Mouse (Mus musculus): ENCODE results near the gene Plagl2. TPM values are rescaled to one million over a fixed set of nuclear protein-coding genes. Genes with fewer than 3 reads are reported as not detected.

Gene Plagl2
- polyA plus RNA-seq, 1 experiment from 2014 or later = 7.6 TPM

DNA sequence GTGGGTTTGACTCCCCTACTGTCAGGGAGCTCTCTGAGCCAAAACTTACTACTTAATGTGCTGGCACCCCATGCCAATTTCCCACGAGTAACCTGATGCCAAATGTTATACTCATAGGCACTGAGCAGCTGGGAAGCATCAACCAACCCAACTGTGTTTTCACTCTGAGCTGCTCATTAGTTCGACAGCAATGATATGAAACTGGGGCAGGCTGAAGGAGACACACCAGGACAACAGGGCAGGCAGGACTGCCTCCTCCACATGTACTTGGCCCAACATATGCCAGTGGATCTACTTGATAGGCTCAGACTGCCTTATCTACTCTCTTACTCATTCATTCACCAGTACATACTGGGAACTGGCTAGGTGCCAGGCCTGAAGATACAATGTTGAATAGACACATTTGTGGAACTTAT, 55.0 kb downstream of the Plagl2 start:
- ATAC-seq (replicated peaks; ENCODE audit: insufficient number of reproducible peaks, insufficient read depth, low FRiP score, low read depth) = peak; percentile 50
- no peak overlapping the region for H3K4me3 ChIP-seq
- peaks cover 15% of the 10 kb centered on the region for H3K4me1 ChIP-seq (replicated peaks)
- no peak overlapping the region for H3K4me2 ChIP-seq
- H3K27me3 ChIP-seq = no peaks in the 10 kb centered on the region
- no peak overlapping the region for H3K27ac ChIP-seq
- H3K36me3 ChIP-seq = peaks cover 79% of the 10 kb centered on the region
- 27% methylated on average over 2 of the region's 2 CpGs for WGBS
- no peak overlapping the region for H3K9ac ChIP-seq
- no peaks in the 10 kb centered on the region for H3K9me3 ChIP-seq (replicated peaks)

DNA sequence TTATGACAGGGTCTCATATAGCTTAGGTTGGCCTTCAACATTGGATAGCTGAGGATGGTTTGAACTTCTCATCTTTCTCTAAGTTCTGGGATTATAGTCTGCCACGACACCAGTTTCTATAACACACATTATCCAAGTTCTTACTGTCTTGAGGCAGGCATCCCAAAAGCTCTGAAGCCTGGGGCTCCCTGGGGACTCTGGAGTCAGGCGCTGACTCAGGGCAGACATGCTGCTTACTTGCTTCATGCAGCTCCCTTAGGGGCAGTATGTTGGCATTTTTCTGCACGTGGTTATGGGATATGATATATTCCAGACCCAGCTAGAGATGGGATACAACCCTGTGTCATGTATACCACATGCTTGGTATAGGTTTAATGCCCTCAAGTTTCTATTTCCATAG, 61.3 kb downstream of the Plagl2 start:
- no peaks in the 10 kb centered on the region for H3K4me1 ChIP-seq (replicated peaks)
- H3K27ac ChIP-seq = no peak overlapping the region
- no peak overlapping the region for H3K9ac ChIP-seq
- ATAC-seq (replicated peaks; ENCODE audit: insufficient number of reproducible peaks, insufficient read depth, low FRiP score, low read depth) = no peak
- WGBS = 82% methylated on average over 3 of the region's 3 CpGs
- H3K4me3 ChIP-seq = no peak overlapping the region
- H3K4me2 ChIP-seq = no peak overlapping the region
- H3K9me3 ChIP-seq (replicated peaks) = no peaks in the 10 kb centered on the region
- peaks cover 38% of the 10 kb centered on the region for H3K36me3 ChIP-seq
- H3K27me3 ChIP-seq = no peaks in the 10 kb centered on the region

- no peak overlapping the region; the same call in 1 of the 2 replicates for H3K9ac ChIP-seq
- H3K4me1 ChIP-seq (replicated peaks) = no peaks in the 10 kb centered on the region
- no peaks in the 10 kb centered on the region for H3K9me3 ChIP-seq (replicated peaks)
- H3K27ac ChIP-seq = no peak overlapping the region
- H3K27me3 ChIP-seq = no peaks in the 10 kb centered on the region
- no peak overlapping the region for H3K4me2 ChIP-seq
- no peak overlapping the region for H3K4me3 ChIP-seq
- no peak for ATAC-seq (replicated peaks; ENCODE audit: insufficient number of reproducible peaks, insufficient read depth, low FRiP score, low read depth)
- 76% methylated on average over 10 of the region's 10 CpGs for WGBS
- peaks cover 33% of the 10 kb centered on the region for H3K36me3 ChIP-seq
Observed at GRCm38 (mm10) chr2:153179126-153179860, 61.9 kb downstream of the Plagl2 start.

Other genes starting within 250 kb of the Plagl2 start
- gene Pdrg1, start 226.0 kb downstream of the Plagl2 start, polyA plus RNA-seq (2015; fragmentation: Nextera tagmentation; extraction: Ambion mirVana) = 110 and 126 TPM in 2 replicates
- not detected in 2 replicates for gene Xkr7, start 209.6 kb downstream of the Plagl2 start, polyA plus RNA-seq (2015; fragmentation: Nextera tagmentation; extraction: Ambion mirVana)
- gene Ccm2l, start 175.5 kb downstream of the Plagl2 start, polyA plus RNA-seq (2015; fragmentation: Nextera tagmentation; extraction: Ambion mirVana) = 4.6 and 5.4 TPM in 2 replicates
- 1.9 and 3.9 TPM in 2 replicates for gene Hck, start 133.0 kb downstream of the Plagl2 start, polyA plus RNA-seq (2015; fragmentation: Nextera tagmentation; extraction: Ambion mirVana)
- gene Tm9sf4, start 80.1 kb downstream of the Plagl2 start, polyA plus RNA-seq (2015; fragmentation: Nextera tagmentation; extraction: Ambion mirVana) = 54.6 and 62.4 TPM in 2 replicates
- 4.3 and 8.0 TPM in 2 replicates for gene Tspyl3, start 16.0 kb downstream of the Plagl2 start, polyA plus RNA-seq (2015; fragmentation: Nextera tagmentation; extraction: Ambion mirVana)
- 3.9 and 4.9 TPM in 2 replicates for gene Pofut1, start 107 bp upstream of the Plagl2 start, polyA plus RNA-seq (2015; fragmentation: Nextera tagmentation; extraction: Ambion mirVana)
- gene Kif3b, start 50.0 kb upstream of the Plagl2 start, polyA plus RNA-seq (2015; fragmentation: Nextera tagmentation; extraction: Ambion mirVana) = 3.9 and 5.8 TPM in 2 replicates
- gene Asxl1, start 104.4 kb upstream of the Plagl2 start, polyA plus RNA-seq (2015; fragmentation: Nextera tagmentation; extraction: Ambion mirVana) = 9.8 and 12.5 TPM in 2 replicates